9 mouse cellular contexts compared by ENCODE assay signal in the genomic region with DNA sequence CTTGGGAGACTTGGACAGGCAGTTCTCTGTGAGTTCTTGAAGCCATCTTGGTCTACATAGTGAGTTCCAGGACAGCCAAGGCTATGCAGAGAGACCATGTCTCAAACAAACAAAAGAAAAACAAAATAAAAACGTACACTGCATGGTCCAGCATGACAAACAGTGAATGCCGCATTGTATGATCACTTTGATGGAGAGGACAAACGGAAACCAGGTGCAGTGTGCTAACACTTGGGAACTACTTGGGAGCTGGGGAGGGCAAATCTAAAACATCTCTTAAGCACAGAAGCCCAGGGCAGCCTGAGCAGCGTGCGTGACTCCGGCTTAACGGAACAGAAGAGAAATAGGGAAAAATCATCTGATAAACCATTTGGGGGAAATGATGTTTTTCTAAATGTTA. TPM values are rescaled to one million over a fixed set of nuclear protein-coding genes. Genes with fewer than 3 reads are reported as not detected.
DNase-seq lines count a peak whose midpoint lies in the region; ATAC-seq lines count a peak whose summit lies in the region.
"Had no signal": no experiment of that assay in that cellular context is flagged by ENCODE, and none has a peak within 500 bp of the region (broad histone marks: within the 10 kb centered on the region; RNA-seq: fewer than 3 reads in every experiment).

A gene (minus strand): TSS at position 101 of the 400 bp plus-strand sequence.

- H3K27ac ChIP-seq in liver, embryonic 16.5 days (ENCODE audit: low read length), result 0 out of 2 replicates have a peak within 1 kb of the TSS, but pooled peaks have one; percentile 4

- no peak for DNase-seq in layer of hippocampus, adult 8-10 months (ENCODE audit: low spot score in 2 of 2)
- DNase-seq in layer of hippocampus, adult 9-10 months (ENCODE audit: low spot score), result no peak
- no peak for DNase-seq in adrenal gland, adult 2 months
- no peak for DNase-seq in cerebellum, postnatal 25 days
- no peak for DNase-seq in spleen, postnatal 4 days (ENCODE audit: low spot score in 2 of 2)
- no peak for DNase-seq in kidney, postnatal 25 days
- DNase-seq: lung, postnatal 14 days had no signal

- H3K9me3 ChIP-seq in liver, embryonic 16.5 days (replicated peaks; ENCODE audit: control insufficient read depth, low read length), result no peaks in the 10 kb centered on the region

- no peak within 1 kb of the TSS for H3K9ac ChIP-seq in liver, embryonic 16.5 days (ENCODE audit: low read depth, low read length)

- peaks cover 50% of the 10 kb centered on the region for H3K4me1 ChIP-seq in liver, embryonic 16.5 days (ENCODE audit: control insufficient read depth, low read depth, low read length)

- H3K4me3 ChIP-seq in liver, embryonic 16.5 days (ENCODE audit: low read depth, low read length), result no peak within 1 kb of the TSS

- no peaks in the 10 kb centered on the region for H3K27me3 ChIP-seq in liver, embryonic 16.5 days (ENCODE audit: control insufficient read depth, insufficient read depth, low read depth, low read length)

- no peak for ATAC-seq in erythroblast, adult 5-6 weeks (replicated peaks; ENCODE audit: low FRiP score, poor library complexity, severe bottlenecking)
- no peak for ATAC-seq in liver, embryonic 16.5 days (ENCODE audit: low read depth)

- no peaks in the 10 kb centered on the region for H3K36me3 ChIP-seq in liver, embryonic 16.5 days (ENCODE audit: control insufficient read depth, insufficient read depth)

- WGBS in liver, embryonic 16.5 days (ENCODE audit: insufficient replicate concordance), result 82% methylated on average over 7 of the region's 7 CpGs

- H3K4me2 ChIP-seq in liver, embryonic 16.5 days (ENCODE audit: low read depth, low read length), result no peak within 1 kb of the TSS

RNA-seq across cellular contexts. Expression of the gene that starts here (rescaled TPM):
- total RNA-seq in layer of hippocampus, adult 8-10 months (2022), result 10 to 100 TPM; 49.7 to 69.3 (median 56.6) TPM
- 10 to 100 TPM; 28.2 to 32.7 TPM for total RNA-seq in adrenal gland, adult 2 months (2021)
- 20.1 and 23.7 TPM in 2 replicates for polyA plus RNA-seq in adrenal gland, adult 2 months (2012; rRNA removed)
- 21.3 and 36.5 TPM in 2 replicates for total RNA-seq in erythroblast, adult 5-6 weeks (2015; ENCODE audit: low replicate concordance)
- 10.5 and 13.7 TPM in 2 replicates for total RNA-seq in erythroblast, adult 5-6 weeks (2017; ENCODE audit: low replicate concordance)
- 17.4 and 17.7 TPM in 2 replicates for polyA plus RNA-seq in liver, embryonic 16.5 days (2015; fragmentation: Nextera tagmentation; extraction: Ambion mirVana)
